Mouse (Mus musculus) midbrain, embryonic 10.5 days (tissue): ENCODE data around the gene Tmco1. TPM values are rescaled to one million over a fixed set of nuclear protein-coding genes. Genes with fewer than 3 reads are reported as not detected.
"Not testable (repeated sequence)": the region's sequence is repeated elsewhere in the genome, so short reads cannot be mapped to it uniquely, and the experiment has no call there.

Source experiments
- DNase-seq: peaks from one replicate; pipeline ENCODE4 v3.0.0-alpha.2; 2017; ENCODE audit warnings: low spot score
- H3K27ac ChIP-seq: fragments of 300-500 bp; sonication (generic); replicated peaks from 2 replicates; pipeline ENCODE4 v1.5.1; 2016; ENCODE audit warnings: mild to moderate bottlenecking
- H3K27me3 ChIP-seq: fragments of 300-500 bp; sonication (generic); 2 replicates; pipeline ENCODE4 v1.6.1; 2016; ENCODE audit warnings: low read depth, mild to moderate bottlenecking; ENCODE audit not compliant: poor library complexity, severe bottlenecking
- H3K36me3 ChIP-seq: fragments of 300-500 bp; sonication (generic); 2 replicates; pipeline ENCODE4 v1.6.1; 2016; ENCODE audit warnings: mild to moderate bottlenecking, moderate library complexity
- H3K4me1 ChIP-seq: fragments of 300-500 bp; sonication (generic); 2 replicates; pipeline ENCODE4 v1.6.1; 2016
- H3K4me3 ChIP-seq: fragments of 300-500 bp; sonication (generic); 2 replicates; pipeline ENCODE4 v1.5.1; 2016; ENCODE audit warnings: mild to moderate bottlenecking, moderate library complexity
- H3K9me3 ChIP-seq: fragments of 300-500 bp; sonication (generic); replicated peaks from 2 replicates; pipeline ENCODE4 v1.6.1; 2016; ENCODE audit warnings: mild to moderate bottlenecking
- WGBS: fragments of 180-500 bp; shearing (Covaris S2); methylation state at CpG from one replicate; pipeline ENCODE4 v1.1.7; 2016; 5-methylcytosine and 5-hydroxymethylcytosine counted together
- polyA plus RNA-seq: library from polyadenylated mRNA; unstranded; fragments of >200 nt; fragmentation: Nextera tagmentation; extraction: Ambion mirVana; gene quantifications from 2 replicates; pipeline ENCODE4 v1.2.1, GENCODE M21; 2016

The Tmco1 gene
- polyA plus RNA-seq, 1 experiment from 2014 or later, result 87.1 TPM

DNA sequence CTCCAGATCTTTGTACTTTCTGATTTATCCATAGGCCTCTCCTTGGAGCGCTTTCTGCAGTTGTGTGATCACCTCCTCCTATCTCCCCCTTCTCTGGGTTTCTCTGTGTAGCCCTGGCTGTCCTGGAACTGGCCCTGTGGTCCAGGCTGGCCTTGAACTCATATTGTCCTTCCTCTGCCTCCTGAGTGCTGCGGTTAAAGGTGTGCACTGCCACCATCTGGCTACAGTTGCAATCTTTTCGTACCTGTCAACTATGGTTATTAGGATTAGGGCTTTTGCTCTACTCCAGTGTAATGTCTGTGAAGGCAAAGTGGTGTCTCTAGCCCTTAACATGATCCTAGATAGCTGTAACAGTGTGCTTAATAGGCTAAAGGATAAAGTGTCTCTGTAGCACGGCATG, 5.0 kb downstream of the Tmco1 start:
- 91% methylated on average over 4 of the region's 4 CpGs for WGBS
- Histone ChIP-seq H3K9me3 (no peaks in the 10 kb centered on the region), H3K36me3 (peaks cover 65% of the 10 kb centered on the region)

DNA sequence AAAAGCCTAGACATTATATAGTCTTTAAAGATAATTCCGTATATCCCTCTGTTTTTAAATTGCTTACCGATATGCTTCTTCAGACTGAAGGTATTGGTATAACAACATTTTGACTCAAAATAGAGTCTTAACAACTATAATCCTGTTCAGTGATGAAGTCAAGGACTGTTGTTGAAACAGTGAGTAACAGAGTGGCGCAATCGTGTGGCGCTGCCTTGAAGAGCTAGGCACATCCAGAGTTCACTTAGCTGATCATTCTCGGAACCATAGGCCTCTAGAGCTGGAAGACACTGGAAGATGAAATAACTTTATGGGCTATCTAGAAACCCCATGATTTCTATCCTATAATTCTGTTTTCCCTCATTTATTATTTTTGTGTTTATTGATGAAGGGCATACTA, 13.5 kb downstream of the Tmco1 start:
- no peaks in the 10 kb centered on the region for H3K9me3 ChIP-seq
- peaks cover 95% of the 10 kb centered on the region for H3K36me3 ChIP-seq
- H3K27me3 ChIP-seq, result no peaks in the 10 kb centered on the region
- H3K27ac ChIP-seq, result no peak overlapping the region
- no peak overlapping the region for H3K4me3 ChIP-seq
- no peak for DNase-seq
- WGBS, result 96% methylated on average over 6 of the region's 6 CpGs
- no peaks in the 10 kb centered on the region for H3K4me1 ChIP-seq

More for the DNA sequence above, 5.0 kb downstream of the Tmco1 start:
- no peak for DNase-seq
- H3K27ac ChIP-seq, result no peak overlapping the region
- no peak overlapping the region for H3K4me3 ChIP-seq
- peaks cover 10% of the 10 kb centered on the region for H3K4me1 ChIP-seq
- H3K27me3 ChIP-seq, result no peaks in the 10 kb centered on the region

DNA sequence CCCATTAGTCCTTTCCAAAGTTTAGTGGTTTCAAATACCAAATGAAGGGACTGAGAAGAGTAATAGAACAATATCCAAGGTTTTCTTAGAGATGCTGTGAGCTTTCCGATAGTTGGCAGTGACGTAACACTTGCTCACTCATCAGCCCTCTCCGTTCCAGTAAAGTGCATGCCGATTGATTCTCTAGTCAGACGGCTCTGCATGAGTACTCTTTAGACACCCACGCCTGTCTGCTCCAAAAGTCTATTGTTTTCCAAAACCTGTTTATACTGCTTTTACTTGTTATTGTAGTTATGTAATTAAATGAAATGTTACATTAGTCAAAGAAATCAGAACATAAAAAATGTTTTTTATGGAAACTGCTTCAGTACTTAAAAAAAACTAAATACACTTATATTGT, 20.6 kb downstream of the Tmco1 start:
- H3K4me3 ChIP-seq, result no peak overlapping the region
- H3K36me3 ChIP-seq, result peaks cover 92% of the 10 kb centered on the region
- no peak for DNase-seq
- H3K4me1 ChIP-seq, result no peaks in the 10 kb centered on the region
- H3K27me3 ChIP-seq, result no peaks in the 10 kb centered on the region
- H3K27ac ChIP-seq, result no peak overlapping the region
- 92% methylated on average over 6 of the region's 6 CpGs for WGBS
- H3K9me3 ChIP-seq, result no peaks in the 10 kb centered on the region

DNA sequence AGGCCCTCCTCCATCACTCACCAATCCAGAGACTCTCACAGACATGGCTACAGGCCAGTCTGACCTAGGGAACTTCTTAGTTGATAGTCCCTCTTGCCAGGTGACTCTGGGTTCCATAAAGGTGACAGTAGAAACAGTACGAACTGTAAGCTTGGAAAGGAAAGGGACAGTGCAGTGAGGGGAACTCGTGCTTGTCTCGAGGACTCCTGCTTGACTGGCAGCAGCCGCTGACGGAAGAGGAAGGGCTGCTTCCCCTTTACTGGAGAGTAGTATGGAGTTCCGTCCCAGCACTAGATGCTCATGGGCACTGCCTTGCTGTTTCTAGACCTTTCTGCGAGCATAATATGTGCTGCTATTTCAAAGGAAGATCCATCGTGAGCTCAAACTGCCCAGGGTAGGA, 22.9 kb downstream of the Tmco1 start:
- DNase-seq, result no peak
- no peaks in the 10 kb centered on the region for H3K9me3 ChIP-seq
- H3K4me1 ChIP-seq, result no peaks in the 10 kb centered on the region
- H3K4me3 ChIP-seq, result no peak overlapping the region
- H3K36me3 ChIP-seq, result peaks cover 71% of the 10 kb centered on the region
- no peaks in the 10 kb centered on the region for H3K27me3 ChIP-seq
- WGBS, result 94% methylated on average over 8 of the region's 8 CpGs
- H3K27ac ChIP-seq, result no peak overlapping the region

GRCm38 (mm10) chr1:167336398-167336797, 28.2 kb downstream of the Tmco1 start:
- no peak for DNase-seq
- 93% methylated on average over 3 of the region's 3 CpGs for WGBS
- Histone ChIP-seq H3K27me3 (peaks cover 22% of the 10 kb centered on the region), H3K4me1 (peaks cover 8% of the 10 kb centered on the region), H3K9me3 (no peaks in the 10 kb centered on the region), H3K27ac (no peak overlapping the region), H3K36me3 (peaks cover 23% of the 10 kb centered on the region), H3K4me3 (no peak overlapping the region)

- Histone ChIP-seq H3K4me3 (no peak overlapping the region), H3K27me3 (peaks cover 26% of the 10 kb centered on the region), H3K36me3 (peaks cover 11% of the 10 kb centered on the region), H3K4me1 (peaks cover 8% of the 10 kb centered on the region), H3K27ac (no peak overlapping the region), H3K9me3 (no peaks in the 10 kb centered on the region)
- WGBS, result 23% methylated on average over 12 of the region's 12 CpGs
- DNase-seq, result peak; percentile 84
Observed at GRCm38 (mm10) chr1:167337463-167338095, 29.4 kb downstream of the Tmco1 start.

DNA sequence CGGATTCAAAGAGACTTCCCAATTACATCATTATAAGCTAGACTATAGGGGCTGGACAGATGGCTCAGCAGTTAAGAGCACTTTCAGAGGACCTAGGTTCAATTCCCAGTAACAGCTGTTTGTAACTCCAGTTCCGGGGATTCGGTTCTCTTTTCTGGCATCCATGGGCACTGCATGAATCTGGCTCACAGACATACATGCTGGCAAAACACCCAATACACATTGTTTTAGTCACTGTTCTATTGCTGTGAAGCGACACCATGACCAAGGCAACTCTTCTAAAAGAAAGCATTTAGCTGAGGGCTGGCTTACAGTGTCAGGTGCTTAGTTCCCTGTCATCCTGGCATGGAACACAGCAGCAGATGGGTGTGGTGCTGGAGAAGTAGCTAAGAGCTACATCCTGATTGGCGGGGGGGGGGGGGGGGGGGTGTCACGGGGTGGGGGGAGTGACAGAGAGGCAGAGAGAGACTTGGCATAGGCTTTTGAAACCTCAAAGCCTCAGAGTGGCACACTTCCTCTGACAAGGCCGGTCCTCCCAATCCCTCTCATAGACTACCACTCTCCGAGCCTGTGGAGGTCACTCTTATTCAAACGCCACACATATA, 31.1 kb downstream of the Tmco1 start:
- DNase-seq, result no peak
- Histone ChIP-seq H3K4me3 (no peak overlapping the region), H3K27me3 (peaks cover 26% of the 10 kb centered on the region), H3K36me3 (no peaks in the 10 kb centered on the region), H3K27ac (no peak overlapping the region), H3K9me3 (no peaks in the 10 kb centered on the region), H3K4me1 (peaks cover 8% of the 10 kb centered on the region)
- 73% methylated on average over 9 of the region's 9 CpGs for WGBS

GRCm38 (mm10) chr1:167340111-167340787, 32.1 kb downstream of the Tmco1 start:
- WGBS, result 2% methylated on average over 47 of the region's 47 CpGs
- Histone ChIP-seq H3K36me3 (no peaks in the 10 kb centered on the region), H3K27me3 (peaks cover 26% of the 10 kb centered on the region), H3K4me3 (peak overlapping the region; percentile 57), H3K9me3 (no peaks in the 10 kb centered on the region), H3K4me1 (peaks cover 8% of the 10 kb centered on the region), H3K27ac (peak overlapping the region; percentile 71)
- peak; percentile 39 for DNase-seq

DNA sequence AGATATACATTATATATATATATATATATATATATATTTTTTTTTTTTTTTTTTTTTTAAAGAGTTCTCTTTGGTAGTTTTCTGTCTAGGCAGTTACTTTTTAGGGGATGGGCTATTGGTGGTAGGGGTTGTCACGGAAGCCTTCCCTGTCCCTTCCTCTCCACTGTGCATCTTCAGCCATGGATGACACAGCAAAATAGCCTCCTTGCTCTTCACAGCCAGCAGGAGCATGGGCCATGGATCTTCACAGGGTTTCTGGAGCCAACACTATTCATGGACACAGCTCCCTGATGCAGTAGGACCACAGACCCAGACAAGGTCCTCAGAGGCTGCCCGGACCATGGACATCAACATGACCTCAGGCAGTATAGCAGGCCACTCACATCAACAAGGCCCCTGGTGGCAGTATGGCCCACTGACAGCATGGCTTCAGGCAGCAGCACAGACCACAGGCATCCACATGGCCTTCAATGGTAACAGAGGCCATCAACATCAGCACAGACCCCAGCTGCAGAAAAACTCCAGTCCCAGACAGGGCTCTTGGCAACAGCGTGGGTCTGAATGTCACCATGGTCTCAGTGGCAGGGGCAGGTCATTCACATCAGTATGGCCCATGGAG, 32.8 kb downstream of the Tmco1 start:
- no peak overlapping the region for H3K27ac ChIP-seq
- H3K4me1 ChIP-seq, result peaks cover 8% of the 10 kb centered on the region
- no peak overlapping the region for H3K4me3 ChIP-seq
- 87% methylated on average over 3 of the region's 3 CpGs for WGBS
- H3K36me3 ChIP-seq, result no peaks in the 10 kb centered on the region
- peaks cover 26% of the 10 kb centered on the region for H3K27me3 ChIP-seq
- no peak for DNase-seq
- no peaks in the 10 kb centered on the region for H3K9me3 ChIP-seq

- no peak for DNase-seq
Observed at GRCm38 (mm10) chr1:167342831-167343230, 34.7 kb downstream of the Tmco1 start.

GRCm38 (mm10) chr1:167345994-167346520, 37.9 kb downstream of the Tmco1 start:
- not testable (repeated sequence) for H3K27ac ChIP-seq, H3K36me3 ChIP-seq, H3K4me3 ChIP-seq, H3K27me3 ChIP-seq, DNase-seq, H3K9me3 ChIP-seq
- WGBS, result 91% methylated on average over 10 of the region's 10 CpGs
- peaks cover 16% of the 10 kb centered on the region for H3K4me1 ChIP-seq

More at GRCm38 (mm10) chr1:167342831-167343230, 34.7 kb downstream of the Tmco1 start:
- 92% methylated on average over 10 of the region's 10 CpGs for WGBS
- Histone ChIP-seq H3K36me3 (no peaks in the 10 kb centered on the region), H3K4me3 (no peak overlapping the region), H3K27me3 (peaks cover 26% of the 10 kb centered on the region), H3K27ac (no peak overlapping the region), H3K9me3 (no peaks in the 10 kb centered on the region), H3K4me1 (peaks cover 8% of the 10 kb centered on the region)

DNA sequence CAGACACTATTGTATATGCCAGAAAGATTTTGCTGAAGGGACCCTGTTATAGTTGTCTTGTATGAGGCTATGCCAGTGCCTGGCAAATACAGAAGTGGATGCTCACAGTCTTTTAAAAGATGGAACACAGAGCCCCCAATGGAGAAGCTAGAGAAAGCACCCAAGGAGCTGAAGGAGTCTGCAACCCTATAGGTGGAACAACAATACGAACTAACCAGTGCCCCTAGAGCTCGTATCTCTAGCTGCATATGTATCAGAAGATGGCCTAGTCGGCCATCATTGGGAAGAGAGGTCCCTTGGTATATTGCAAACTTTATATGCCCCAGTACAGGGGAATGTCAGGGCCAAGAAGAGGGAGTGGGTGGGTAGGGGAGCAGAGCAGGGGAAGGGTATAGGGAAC, 41.0 kb downstream of the Tmco1 start:
- peaks cover 18% of the 10 kb centered on the region for H3K4me1 ChIP-seq
- 64% methylated on average over 3 of the region's 3 CpGs for WGBS

More for the DNA sequence above, 41.0 kb downstream of the Tmco1 start:
- not testable (repeated sequence) for H3K27me3 ChIP-seq, H3K4me3 ChIP-seq, H3K36me3 ChIP-seq, DNase-seq, H3K27ac ChIP-seq, H3K9me3 ChIP-seq
